Mouse (Mus musculus): ENCODE measurements around the gene Dip2b.

GRCm38 (mm10) chr15:100052726-100053125 lies 14.3 kb downstream of the Dip2b start:
- TF ChIP-seq CTCF (IDR thresholded peaks at IDR 0.05; ENCODE audit: insufficient read depth, low read length) (no peak), POLR2A (IDR thresholded peaks at IDR 0.05; ENCODE audit: borderline replicate concordance, extremely low read depth, low read depth, low read length) (no peak)

Data from lung, adult 2 months (tissue).